Mouse (Mus musculus): ENCODE results near the gene Pip4k2c.

GRCm38 (mm10) chr10:127257790-127258189, 46.4 kb upstream of the Pip4k2c start:
- TF ChIP-seq EP300 (IDR thresholded peaks at IDR 0.05; ENCODE audit: low read depth) (no peak), CTCF (IDR thresholded peaks at IDR 0.05; ENCODE audit: low read depth) (no peak)

Data from heart, postnatal 0 days (tissue).